Mouse (Mus musculus): ENCODE measurements around the gene Ccdc102a.

DNA sequence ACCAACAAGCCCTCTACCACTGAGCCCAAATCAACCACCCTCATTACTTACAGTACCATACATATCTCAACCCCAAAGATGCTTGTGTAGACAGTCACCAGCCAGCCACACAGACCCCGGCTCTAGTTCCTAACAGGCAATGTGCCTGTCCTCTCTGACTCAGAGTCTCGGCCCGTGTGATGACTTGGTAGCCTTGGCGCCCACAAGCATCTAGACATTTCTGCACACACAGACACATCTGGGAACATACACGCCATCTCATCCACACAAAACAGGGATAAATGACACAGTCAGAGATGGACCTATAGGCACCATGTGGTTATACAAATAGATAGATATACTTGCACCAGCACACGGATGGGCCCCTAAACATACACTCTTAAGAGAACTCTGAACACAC is 3.6 kb downstream of the Ccdc102a start:
- TF ChIP-seq EP300 (IDR thresholded peaks at IDR 0.05; ENCODE audit: insufficient read depth, low read depth, low read length) (no peak), CTCF (IDR thresholded peaks at IDR 0.05; ENCODE audit: low read depth, low read length) (no peak), POLR2A (IDR thresholded peaks at IDR 0.05; ENCODE audit: insufficient read depth, low read length) (no peak)

Measured in ES-Bruce4 (cell line).